Mouse (Mus musculus) liver, embryonic 14 days (tissue): ENCODE measurements around the gene Ly6g6c. TPM values are rescaled to one million over a fixed set of nuclear protein-coding genes. Genes with fewer than 3 reads are reported as not detected.

ENCODE experiments used
- polyA plus RNA-seq: library from polyadenylated mRNA; depleted of rRNA; stranded (reverse); fragments of >200 nt; gene quantifications from 2 replicates; pipeline ENCODE4 v1.2.3, GENCODE M21; 2012; rRNA removed

Gene Ly6g6c
- polyA plus RNA-seq, 1 experiment = 0.24 TPM

Other genes with a start within 250 kb of the Ly6g6c start
- gene Stk19, start 228.4 kb upstream of the Ly6g6c start, polyA plus RNA-seq = 15.6 and 17.8 TPM in 2 replicates
- gene Dxo, start 228.4 kb upstream of the Ly6g6c start, polyA plus RNA-seq = 22.0 and 28.0 TPM in 2 replicates
- gene Skiv2l, start 215.2 kb upstream of the Ly6g6c start, polyA plus RNA-seq = 19.0 and 22.2 TPM in 2 replicates
- 43.8 and 44.0 TPM in 2 replicates for gene Nelfe, start 215.0 kb upstream of the Ly6g6c start, polyA plus RNA-seq
- gene Cfb, start 202.9 kb upstream of the Ly6g6c start, polyA plus RNA-seq = 157 and 169 TPM in 2 replicates
- gene Zbtb12, start 185.9 kb upstream of the Ly6g6c start, polyA plus RNA-seq = 5.7 and 6.1 TPM in 2 replicates
- gene Gm20547, start 183.3 kb upstream of the Ly6g6c start, polyA plus RNA-seq = not detected in 2 replicates
- 14.2 and 18.4 TPM in 2 replicates for gene C2, start 167.1 kb upstream of the Ly6g6c start, polyA plus RNA-seq
- 27.3 and 28.0 TPM in 2 replicates for gene Ehmt2, start 166.9 kb upstream of the Ly6g6c start, polyA plus RNA-seq
- 1.1 and 1.3 TPM in 2 replicates for gene Slc44a4, start 150.9 kb upstream of the Ly6g6c start, polyA plus RNA-seq
- 8.4 and 10.5 TPM in 2 replicates for gene Neu1, start 134.1 kb upstream of the Ly6g6c start, polyA plus RNA-seq
- 1.1 and 1.3 TPM in 2 replicates for gene Hspa1b, start 106.2 kb upstream of the Ly6g6c start, polyA plus RNA-seq
- not detected in 2 replicates for gene Gm20481, start 95.5 kb upstream of the Ly6g6c start, polyA plus RNA-seq
- gene Hspa1a, start 93.2 kb upstream of the Ly6g6c start, polyA plus RNA-seq = 0.58 and 0.67 TPM in 2 replicates
- gene Hspa1l, start 92.7 kb upstream of the Ly6g6c start, polyA plus RNA-seq = 0.02 TPM in 2 replicates
- 106 and 129 TPM in 2 replicates for gene Lsm2, start 83.5 kb upstream of the Ly6g6c start, polyA plus RNA-seq
- gene Vars, start 64.4 kb upstream of the Ly6g6c start, polyA plus RNA-seq = 58.0 and 65.7 TPM in 2 replicates
- 0.12 and 0.20 TPM in 2 replicates for gene Vwa7, start 48.8 kb upstream of the Ly6g6c start, polyA plus RNA-seq
- 2.0 TPM in 2 replicates for gene Sapcd1, start 37.4 kb upstream of the Ly6g6c start, polyA plus RNA-seq
- gene Msh5, start 18.6 kb upstream of the Ly6g6c start, polyA plus RNA-seq = 3.3 and 4.1 TPM in 2 replicates
- gene Clic1, start 15.4 kb upstream of the Ly6g6c start, polyA plus RNA-seq = 70.1 and 85.9 TPM in 2 replicates
- 11.1 and 13.5 TPM in 2 replicates for gene Ddah2, start 6.4 kb upstream of the Ly6g6c start, polyA plus RNA-seq
- 1.8 and 2.7 TPM in 2 replicates for gene Mpig6b, start 796 bp downstream of the Ly6g6c start, polyA plus RNA-seq
- gene Ly6g6e, start 11.5 kb downstream of the Ly6g6c start, polyA plus RNA-seq = 0.03 and 0.15 TPM in 2 replicates
- 0.66 and 0.76 TPM in 2 replicates for gene Ly6g6d, start 12.7 kb downstream of the Ly6g6c start, polyA plus RNA-seq
- gene Ly6g6f, start 20.2 kb downstream of the Ly6g6c start, polyA plus RNA-seq = 4.6 TPM in 2 replicates
- gene Abhd16a, start 23.9 kb downstream of the Ly6g6c start, polyA plus RNA-seq = 25.1 and 29.0 TPM in 2 replicates
- not detected in 2 replicates for gene Ly6g5c, start 42.9 kb downstream of the Ly6g6c start, polyA plus RNA-seq
- gene Ly6g5b, start 50.0 kb downstream of the Ly6g6c start, polyA plus RNA-seq = 0.42 and 0.67 TPM in 2 replicates
- gene Gpank1, start 56.1 kb downstream of the Ly6g6c start, polyA plus RNA-seq = 9.1 and 10.2 TPM in 2 replicates
- gene Csnk2b, start 56.7 kb downstream of the Ly6g6c start, polyA plus RNA-seq = 76.9 and 86.4 TPM in 2 replicates
- gene D17H6S53E, start 61.0 kb downstream of the Ly6g6c start, polyA plus RNA-seq = 1.2 and 1.6 TPM in 2 replicates
- gene Apom, start 66.7 kb downstream of the Ly6g6c start, polyA plus RNA-seq = 296 and 349 TPM in 2 replicates
- gene Bag6, start 69.8 kb downstream of the Ly6g6c start, polyA plus RNA-seq = 40.6 and 45.5 TPM in 2 replicates
- gene Prrc2a, start 99.5 kb downstream of the Ly6g6c start, polyA plus RNA-seq = 48.0 and 59.1 TPM in 2 replicates
- gene Aif1, start 110.7 kb downstream of the Ly6g6c start, polyA plus RNA-seq = 9.0 and 9.2 TPM in 2 replicates
- 21.0 and 28.7 TPM in 2 replicates for gene Lst1, start 123.1 kb downstream of the Ly6g6c start, polyA plus RNA-seq
- gene Ltb, start 129.1 kb downstream of the Ly6g6c start, polyA plus RNA-seq = 0.53 and 0.76 TPM in 2 replicates
- 0.33 and 0.48 TPM in 2 replicates for gene Tnf, start 136.6 kb downstream of the Ly6g6c start, polyA plus RNA-seq
- gene Lta, start 140.0 kb downstream of the Ly6g6c start, polyA plus RNA-seq = 0.03 and 0.09 TPM in 2 replicates
- 0.10 TPM in 1 of 2 replicates, not detected in the other for gene Gm16181, start 155.4 kb downstream of the Ly6g6c start, polyA plus RNA-seq
- 1.6 and 1.7 TPM in 2 replicates for gene Atp6v1g2, start 168.3 kb downstream of the Ly6g6c start, polyA plus RNA-seq
- gene Nfkbil1, start 170.4 kb downstream of the Ly6g6c start, polyA plus RNA-seq = 3.6 and 4.1 TPM in 2 replicates
- gene Ddx39b, start 176.4 kb downstream of the Ly6g6c start, polyA plus RNA-seq = 174 and 208 TPM in 2 replicates
- 35.7 and 45.9 TPM in 2 replicates for gene H2-D1, start 197.3 kb downstream of the Ly6g6c start, polyA plus RNA-seq